Mouse (Mus musculus) liver, adult 2 months (tissue): Measurements from ENCODE around the gene Rasgrp4.

Source experiments
- CTCF ChIP-seq: fragments of 200-500 bp; IDR thresholded peaks from 2 replicates; pipeline ENCODE4 v1.5.1; 2011; ENCODE audit warnings: low read depth, low read length, control low read depth
- POLR2A ChIP-seq: fragments of 200-500 bp; IDR thresholded peaks from 2 replicates; pipeline ENCODE4 v1.6.1; 2011; ENCODE audit warnings: low read length, control low read depth; ENCODE audit not compliant: insufficient read depth; ENCODE audit errors: extremely low read depth

DNA sequence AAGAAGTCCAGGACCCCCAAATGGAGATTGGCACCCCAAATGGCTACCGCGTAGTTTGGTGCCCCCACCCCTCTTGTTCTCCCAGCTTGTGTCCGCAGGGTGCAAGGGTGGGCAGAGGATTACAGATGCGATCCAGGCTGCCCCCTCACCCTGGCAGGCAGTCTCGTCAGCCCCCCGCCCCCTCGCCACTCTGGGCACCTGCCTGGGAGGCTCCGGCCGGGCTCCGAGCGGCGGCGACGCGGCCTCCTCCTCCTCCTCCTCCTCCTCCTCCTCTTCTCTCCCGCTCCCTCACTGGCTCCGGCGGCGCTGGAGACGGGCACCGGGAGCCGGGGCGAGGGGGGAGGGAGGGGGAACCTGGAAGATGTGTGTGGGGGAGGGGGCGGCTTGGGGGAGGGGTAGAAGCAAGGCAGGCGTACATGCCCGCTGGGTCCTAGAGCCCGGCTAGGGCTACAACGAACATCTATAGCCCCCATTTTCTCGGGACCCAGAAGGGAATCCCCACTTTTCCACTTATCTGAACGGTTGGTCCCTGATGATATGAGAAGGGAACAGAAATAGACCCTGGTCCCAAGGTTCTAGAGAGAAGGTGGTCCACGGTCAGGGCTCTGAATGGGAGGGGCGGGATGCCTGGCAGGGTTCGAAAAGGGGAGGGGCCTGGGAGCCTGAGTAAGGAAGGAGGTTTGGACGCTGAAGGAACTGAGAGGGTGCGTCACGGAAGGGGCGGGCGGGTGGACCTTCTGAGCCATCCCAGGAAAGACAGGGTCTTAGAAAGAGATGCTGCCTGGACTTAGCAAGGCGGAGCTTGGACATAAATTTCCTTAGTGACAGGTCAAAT, 34.8 kb downstream of the Rasgrp4 start:
- TF ChIP-seq CTCF (no peak), POLR2A (no peak)
